Mouse (Mus musculus) C2C12 (cell line): Measurements from ENCODE around the gene Grrp1. TPM values are rescaled to one million over a fixed set of nuclear protein-coding genes. Genes with fewer than 3 reads are reported as not detected.
"Not testable (repeated sequence)": the region's sequence is repeated elsewhere in the genome, so short reads cannot be mapped to it uniquely, and the experiment has no call there.

Experiments
- H3K27me3 ChIP-seq: one replicate; pipeline ENCODE4 v1.6.1; 2011; ENCODE audit not compliant: control insufficient read depth, insufficient read depth, insufficient read length
- H3K36me3 ChIP-seq: one replicate; pipeline ENCODE4 v1.6.1; 2011; ENCODE audit not compliant: control insufficient read depth, insufficient read depth
- H3K4me3 ChIP-seq: one replicate; pipeline ENCODE4 v1.5.1; 2011; ENCODE audit warnings: mild to moderate bottlenecking, control low read depth; ENCODE audit not compliant: poor library complexity, insufficient read depth, severe bottlenecking
- H3K79me2 ChIP-seq: one replicate; pipeline ENCODE4 v1.6.1; 2011; ENCODE audit not compliant: control insufficient read depth, insufficient read depth
- H3K79me3 ChIP-seq: one replicate; pipeline ENCODE4 v1.6.1; 2011; ENCODE audit warnings: low read depth, control low read depth
- H3ac ChIP-seq: one replicate; pipeline ENCODE3; 2011; ENCODE audit warnings: low read depth; ENCODE audit not compliant: control insufficient read depth, insufficient read length
- CEBPB ChIP-seq: IDR thresholded peaks from one replicate; pipeline ENCODE4 v1.6.1; 2011; ENCODE audit warnings: low read depth, mild to moderate bottlenecking, control low read depth, moderate library complexity
- CTCF ChIP-seq: IDR thresholded peaks from one replicate; pipeline ENCODE4 v1.5.1; 2011; ENCODE audit not compliant: control insufficient read depth, insufficient read depth, insufficient read length
- FOSL1 ChIP-seq: IDR thresholded peaks from one replicate; pipeline ENCODE4 v1.8.0; 2011; ENCODE audit warnings: mild to moderate bottlenecking, low read length; ENCODE audit not compliant: poor library complexity, insufficient read depth, severe bottlenecking
- MAX ChIP-seq: IDR thresholded peaks from one replicate; pipeline ENCODE4 v1.6.1; 2011; ENCODE audit warnings: mild to moderate bottlenecking, control low read depth
- MYOD1 ChIP-seq: IDR thresholded peaks from one replicate; pipeline ENCODE4 v1.6.1; 2011; ENCODE audit warnings: low read depth; ENCODE audit not compliant: control insufficient read depth, insufficient read length
- MYOG ChIP-seq: IDR thresholded peaks from one replicate; pipeline ENCODE4 v1.6.1; 2011; ENCODE audit not compliant: control insufficient read depth, insufficient read length; ENCODE audit errors: extremely low read depth
- USF1 ChIP-seq: IDR thresholded peaks from one replicate; pipeline ENCODE4 v1.6.1; 2011; ENCODE audit warnings: low read depth, mild to moderate bottlenecking, control low read depth, moderate library complexity
- polyA plus RNA-seq: library from polyadenylated mRNA; unstranded; fragments of >200 nt; fragmentation: generic; extraction: Trizol; gene quantifications from one replicate; pipeline ENCODE4 v1.2.1, GENCODE M21; 2012; ENCODE audit warnings: missing spikeins

Gene Grrp1
- polyA plus RNA-seq, 1 experiment = not detected

DNA sequence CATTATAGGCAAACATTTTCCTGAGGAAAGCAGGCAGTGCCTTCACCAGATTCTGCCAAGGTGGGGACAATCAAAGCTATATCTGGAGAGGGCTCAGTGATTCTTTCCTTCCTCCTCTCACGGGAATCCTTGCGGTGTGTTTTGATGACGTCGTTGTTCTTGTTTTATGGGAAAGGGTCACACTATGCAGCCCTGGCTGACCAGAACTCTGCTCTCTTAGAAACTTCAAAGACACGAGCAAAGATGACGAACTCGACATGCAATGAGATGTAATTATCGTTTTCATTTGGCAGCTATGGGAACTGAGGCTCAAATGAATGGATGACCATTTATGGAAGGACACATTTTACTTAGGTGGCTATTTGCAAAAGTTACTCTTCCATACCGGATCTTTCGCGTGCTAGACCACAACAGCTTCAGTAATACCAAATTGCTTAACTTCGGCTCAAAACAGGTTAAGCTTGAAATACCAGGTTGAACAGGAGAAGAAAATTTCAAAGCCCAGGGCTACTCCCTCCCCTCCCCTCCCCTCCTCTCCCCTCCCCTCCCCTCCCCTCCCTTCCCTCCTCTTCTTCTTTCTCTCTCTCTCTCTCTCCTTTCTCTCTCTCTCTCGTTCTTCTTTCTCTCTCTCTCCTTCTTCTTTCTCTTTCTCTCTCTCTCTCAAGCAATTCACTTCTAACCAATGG, 19.0 kb upstream of the Grrp1 start:
- H3ac ChIP-seq = no peak overlapping the region
- H3K27me3 ChIP-seq = no peaks in the 10 kb centered on the region
- no peaks in the 10 kb centered on the region for H3K79me3 ChIP-seq
- H3K79me2 ChIP-seq = no peaks in the 10 kb centered on the region
- no peak overlapping the region for H3K4me3 ChIP-seq
- H3K36me3 ChIP-seq = peaks cover 8% of the 10 kb centered on the region
- TF ChIP-seq MYOG = no peak
- no peak for TF ChIP-seq MAX
- TF ChIP-seq CTCF = no peak
- no peak for TF ChIP-seq MYOD1
- TF ChIP-seq FOSL1 = no peak
- TF ChIP-seq CEBPB = no peak
- no peak for TF ChIP-seq USF1

DNA sequence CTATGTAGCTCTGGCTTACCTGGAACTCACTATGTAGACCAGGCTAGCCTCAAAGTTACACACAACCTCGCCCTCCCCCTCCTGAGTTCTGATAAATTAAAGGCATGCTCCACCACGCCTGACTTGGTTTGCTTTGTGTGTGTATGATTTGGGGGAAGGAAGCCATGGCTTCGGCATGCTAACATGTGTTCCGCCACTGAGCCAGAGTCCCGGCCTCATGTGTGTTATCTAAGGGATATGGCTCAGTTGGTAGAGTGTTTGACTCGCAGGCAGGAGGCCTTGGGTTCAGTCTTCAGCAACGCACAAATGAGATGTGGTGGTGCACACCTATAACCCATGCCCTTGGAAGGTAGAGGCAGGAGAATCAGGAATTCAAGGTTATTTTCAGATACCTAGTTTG, 18.1 kb upstream of the Grrp1 start:
- no peak overlapping the region for H3K4me3 ChIP-seq
- H3K27me3 ChIP-seq = no peaks in the 10 kb centered on the region
- TF ChIP-seq USF1 (no peak), MYOG (no peak), FOSL1 (no peak), CEBPB (no peak), CTCF (no peak), MYOD1 (no peak)
- H3K79me2 ChIP-seq = no peaks in the 10 kb centered on the region
- no peaks in the 10 kb centered on the region for H3K79me3 ChIP-seq
- H3K36me3 ChIP-seq = peaks cover 2% of the 10 kb centered on the region
- H3ac ChIP-seq = no peak overlapping the region

DNA sequence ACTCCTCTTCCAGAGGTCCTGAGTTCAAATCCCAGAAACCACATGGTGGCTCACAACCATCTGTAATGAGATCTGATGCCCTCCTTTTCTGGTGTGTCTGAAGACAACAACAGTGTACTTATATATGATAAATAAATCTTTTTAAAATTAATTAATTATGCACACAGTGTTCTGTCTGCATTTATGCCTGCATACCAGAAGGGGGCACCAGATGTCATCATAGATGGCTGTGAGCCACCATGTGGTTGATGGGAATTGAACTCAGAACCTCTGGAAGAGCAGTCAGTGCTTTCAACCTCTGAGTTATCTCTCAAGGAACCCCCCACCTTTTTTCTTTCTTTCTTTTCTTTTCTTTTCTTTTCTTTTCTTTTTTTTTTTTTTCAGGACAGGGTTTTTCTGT, 15.7 kb upstream of the Grrp1 start:
- not testable (repeated sequence) for H3K79me3 ChIP-seq, H3K79me2 ChIP-seq, H3ac ChIP-seq, H3K27me3 ChIP-seq, H3K4me3 ChIP-seq, H3K36me3 ChIP-seq

DNA sequence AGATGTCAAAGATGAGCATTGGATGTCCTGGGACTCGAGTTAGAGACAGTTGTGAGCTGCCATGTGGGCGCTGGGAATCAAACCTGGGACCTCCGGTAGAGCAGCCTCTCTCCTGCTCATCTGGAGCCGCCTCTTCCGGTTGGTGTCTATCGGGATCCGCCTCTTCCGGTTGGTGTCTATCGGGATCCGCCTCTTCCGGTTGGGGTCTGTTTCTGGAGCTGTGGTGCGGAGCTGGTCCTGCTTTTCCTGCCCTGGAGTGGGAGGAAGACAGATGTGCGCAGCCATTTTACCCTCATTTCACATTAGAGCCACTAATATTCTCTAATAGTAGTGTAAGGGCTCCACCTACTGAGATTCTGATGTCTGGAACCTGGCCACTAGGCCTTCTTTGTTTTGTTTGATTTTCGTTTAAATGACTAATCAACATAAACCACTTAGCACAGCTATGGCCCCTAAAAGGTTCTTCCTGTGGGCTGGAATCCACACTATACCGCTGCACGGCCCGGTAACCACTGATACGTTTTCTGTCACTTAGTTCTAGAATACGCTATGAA, 14.3 kb upstream of the Grrp1 start:
- Histone ChIP-seq H3ac (no peak overlapping the region), H3K36me3 (no peaks in the 10 kb centered on the region), H3K4me3 (no peak overlapping the region), H3K79me3 (no peaks in the 10 kb centered on the region), H3K79me2 (no peaks in the 10 kb centered on the region), H3K27me3 (no peaks in the 10 kb centered on the region)
- TF ChIP-seq MAX (no peak), USF1 (no peak), FOSL1 (no peak), CTCF (no peak), MYOD1 (no peak), MYOG (no peak), CEBPB (no peak)

DNA sequence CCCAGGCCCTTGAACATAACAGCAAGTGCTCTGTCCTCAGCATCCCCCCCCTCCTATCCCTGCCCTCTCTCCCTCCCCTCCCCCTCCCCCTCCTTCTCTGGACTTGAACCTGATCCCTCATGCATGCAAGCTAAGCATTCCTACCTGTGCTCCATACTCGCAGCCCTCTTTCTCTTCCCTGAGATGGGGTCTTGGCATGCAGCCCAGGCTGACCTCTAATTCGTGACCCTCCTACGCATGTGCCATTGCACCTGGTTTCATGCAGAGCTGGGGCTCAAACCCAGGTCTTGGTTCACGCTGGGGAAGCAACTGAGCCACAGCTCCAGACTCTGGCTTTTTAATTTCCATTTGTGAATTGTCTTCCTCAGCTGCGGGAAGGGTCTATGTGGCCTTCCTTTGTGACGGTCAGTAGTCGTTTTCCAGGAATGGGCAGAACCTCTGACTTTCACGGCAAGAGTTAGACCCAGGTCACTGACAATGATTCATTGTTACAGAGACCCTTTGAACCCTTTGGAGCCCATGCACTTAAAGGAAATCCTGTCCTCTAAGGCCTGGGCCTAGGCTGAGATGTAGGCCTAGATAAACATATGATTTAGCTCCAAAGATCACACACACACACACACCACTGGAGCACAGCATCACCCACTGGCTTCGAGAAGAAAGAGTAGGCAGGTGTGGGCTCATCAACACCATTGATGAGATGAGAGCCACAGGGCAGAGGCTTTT, 12.1 kb upstream of the Grrp1 start:
- Histone ChIP-seq H3K36me3 (no peaks in the 10 kb centered on the region), H3K4me3 (no peak overlapping the region), H3K79me3 (no peaks in the 10 kb centered on the region), H3ac (no peak overlapping the region), H3K79me2 (no peaks in the 10 kb centered on the region), H3K27me3 (peaks cover 2% of the 10 kb centered on the region)
- TF ChIP-seq MYOG (no peak), CEBPB (no peak), FOSL1 (no peak), USF1 (no peak), CTCF (no peak), MYOD1 (no peak), MAX (no peak)

DNA sequence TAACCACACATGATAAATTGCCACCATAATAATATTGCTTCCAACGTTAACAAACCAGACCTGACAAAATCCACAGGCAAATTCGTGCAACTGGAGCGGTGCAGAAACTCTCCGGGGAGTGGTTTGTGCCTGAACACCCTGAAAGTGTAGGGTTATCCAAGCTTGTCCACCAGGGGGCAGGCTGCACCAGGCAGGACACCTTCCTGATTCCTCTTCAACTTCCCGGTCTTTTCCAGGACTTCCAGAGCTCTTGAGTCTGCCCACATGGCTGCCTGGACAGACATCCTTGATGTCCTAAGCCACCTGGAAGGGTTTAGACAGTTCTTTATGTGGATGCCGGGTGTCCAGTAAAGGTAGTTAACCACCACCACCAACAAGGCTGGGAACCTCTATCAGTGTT, 9.3 kb upstream of the Grrp1 start:
- Histone ChIP-seq H3K36me3 (no peaks in the 10 kb centered on the region), H3ac (no peak overlapping the region), H3K79me3 (no peaks in the 10 kb centered on the region), H3K4me3 (no peak overlapping the region), H3K79me2 (no peaks in the 10 kb centered on the region), H3K27me3 (peaks cover 3% of the 10 kb centered on the region)
- TF ChIP-seq USF1 (no peak), CEBPB (no peak), MYOD1 (no peak), CTCF (peak; percentile 57), MYOG (no peak)
